Mouse (Mus musculus): ENCODE measurements around the gene Agmat. TPM values are rescaled to one million over a fixed set of nuclear protein-coding genes. Genes with fewer than 3 reads are reported as not detected.

Agmat gene
- polyA plus RNA-seq, 1 experiment from 2014 or later = not detected

DNA sequence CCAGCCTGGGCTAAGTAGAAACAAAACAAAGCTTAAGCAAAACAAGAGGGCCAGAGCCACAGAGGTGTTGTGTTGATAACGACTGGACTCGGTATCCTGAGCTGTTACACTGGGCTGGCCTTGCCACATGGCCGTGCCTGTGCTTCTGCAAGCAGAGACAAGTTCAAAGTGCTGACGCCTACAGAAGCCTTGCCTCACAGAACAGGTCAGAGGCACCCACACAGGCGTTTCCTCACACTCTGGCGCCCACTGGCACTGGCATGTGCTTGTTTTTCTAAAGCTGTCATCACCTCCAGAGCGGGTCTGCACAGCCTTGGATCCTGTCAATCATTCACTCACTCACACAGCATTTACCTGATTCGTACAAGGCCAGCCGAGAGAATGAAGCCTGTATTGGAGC lies 4.6 kb upstream of the Agmat start:
- Histone ChIP-seq H3K9ac (replicated peaks) (no peak overlapping the region), H3K4me2 (replicated peaks) (no peak overlapping the region), H3K9me3 (no peaks in the 10 kb centered on the region), H3K27me3 (no peaks in the 10 kb centered on the region), H3K4me3 (replicated peaks) (no peak overlapping the region), H3K4me1 (replicated peaks) (no peaks in the 10 kb centered on the region), H3K27ac (no peak overlapping the region), H3K36me3 (no peaks in the 10 kb centered on the region)
- WGBS = 77% methylated on average over 9 of the region's 9 CpGs
- no peak for ATAC-seq

DNA sequence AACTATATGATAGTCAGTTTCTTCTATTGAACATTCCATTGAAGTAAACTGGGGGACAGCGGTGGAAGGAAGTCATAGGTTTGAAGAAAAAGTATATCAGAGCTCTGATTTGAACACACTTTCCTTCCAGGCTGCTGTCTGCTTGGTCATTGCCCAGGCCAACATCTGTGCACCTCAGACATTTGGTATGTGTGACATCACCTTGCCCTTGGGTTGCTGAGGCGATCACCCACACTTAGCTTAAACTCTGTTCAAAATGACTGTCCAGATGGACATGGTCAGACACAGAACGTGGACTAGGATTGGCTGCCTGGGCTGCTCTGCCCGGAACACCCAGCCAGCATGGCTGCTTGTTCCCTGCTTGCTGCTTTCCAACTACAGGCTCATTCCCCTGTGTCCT lies 4.1 kb upstream of the Agmat start:
- H3K27me3 ChIP-seq = no peaks in the 10 kb centered on the region
- H3K4me2 ChIP-seq (replicated peaks) = no peak overlapping the region
- no peak for ATAC-seq
- no peak overlapping the region for H3K4me3 ChIP-seq (replicated peaks)
- H3K9ac ChIP-seq (replicated peaks) = no peak overlapping the region
- WGBS = 88% methylated on average over 4 of the region's 4 CpGs
- H3K27ac ChIP-seq = no peak overlapping the region
- H3K36me3 ChIP-seq = no peaks in the 10 kb centered on the region
- H3K4me1 ChIP-seq (replicated peaks) = no peaks in the 10 kb centered on the region
- no peaks in the 10 kb centered on the region for H3K9me3 ChIP-seq

DNA sequence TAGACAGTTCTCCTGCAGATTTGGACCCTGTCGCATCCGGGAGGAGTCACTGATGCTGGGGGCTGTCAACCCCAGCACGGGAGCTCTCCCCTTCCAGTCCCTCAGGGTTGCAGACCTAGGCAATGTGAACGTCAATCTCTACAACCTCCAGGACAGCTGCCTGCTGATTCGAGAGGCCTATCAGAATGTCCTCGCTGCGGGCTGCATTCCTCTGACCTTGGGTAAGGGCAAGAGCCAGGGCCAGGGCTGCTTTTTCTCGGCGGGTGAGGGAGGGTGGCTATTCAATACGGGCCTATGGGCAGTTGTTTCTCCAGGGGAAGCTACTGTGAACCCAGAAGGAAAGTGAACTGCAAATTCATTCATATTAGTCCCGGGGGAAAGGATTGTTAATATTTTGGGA lies 3.1 kb downstream of the Agmat start:
- Histone ChIP-seq H3K4me3 (replicated peaks) (no peak overlapping the region), H3K9me3 (no peaks in the 10 kb centered on the region), H3K27me3 (no peaks in the 10 kb centered on the region), H3K36me3 (no peaks in the 10 kb centered on the region), H3K4me1 (replicated peaks) (no peaks in the 10 kb centered on the region), H3K4me2 (replicated peaks) (no peak overlapping the region), H3K27ac (no peak overlapping the region), H3K9ac (replicated peaks) (no peak overlapping the region)
- no peak for ATAC-seq
- 48% methylated on average over 11 of the region's 11 CpGs for WGBS

DNA sequence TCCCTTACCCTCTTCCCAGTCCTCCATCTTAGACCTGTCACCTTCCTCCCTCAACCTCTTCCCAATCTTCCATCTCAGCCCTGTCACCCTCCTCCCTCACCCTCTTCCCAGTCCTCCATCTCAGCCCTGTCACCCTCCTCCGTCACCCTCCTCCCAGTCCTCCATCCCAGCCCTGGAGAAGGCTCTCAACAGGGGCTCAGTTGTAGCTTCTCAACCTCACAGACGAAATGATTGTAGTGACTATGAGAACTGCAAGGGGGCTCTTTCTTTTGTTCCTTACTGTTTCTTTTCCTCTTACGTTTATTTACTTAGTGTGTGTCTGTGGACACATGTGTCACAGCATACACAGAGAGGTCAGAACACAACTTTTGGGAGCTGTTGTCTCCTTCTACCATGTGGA lies 4.4 kb downstream of the Agmat start:
- no peaks in the 10 kb centered on the region for H3K27me3 ChIP-seq
- H3K27ac ChIP-seq = no peak overlapping the region
- no peaks in the 10 kb centered on the region for H3K9me3 ChIP-seq
- H3K4me3 ChIP-seq (replicated peaks) = no peak overlapping the region
- no peaks in the 10 kb centered on the region for H3K4me1 ChIP-seq (replicated peaks)
- no peaks in the 10 kb centered on the region for H3K36me3 ChIP-seq
- no peak overlapping the region for H3K9ac ChIP-seq (replicated peaks)
- ATAC-seq = no peak
- WGBS = 65% methylated on average over 3 of the region's 3 CpGs
- no peak overlapping the region for H3K4me2 ChIP-seq (replicated peaks)

DNA sequence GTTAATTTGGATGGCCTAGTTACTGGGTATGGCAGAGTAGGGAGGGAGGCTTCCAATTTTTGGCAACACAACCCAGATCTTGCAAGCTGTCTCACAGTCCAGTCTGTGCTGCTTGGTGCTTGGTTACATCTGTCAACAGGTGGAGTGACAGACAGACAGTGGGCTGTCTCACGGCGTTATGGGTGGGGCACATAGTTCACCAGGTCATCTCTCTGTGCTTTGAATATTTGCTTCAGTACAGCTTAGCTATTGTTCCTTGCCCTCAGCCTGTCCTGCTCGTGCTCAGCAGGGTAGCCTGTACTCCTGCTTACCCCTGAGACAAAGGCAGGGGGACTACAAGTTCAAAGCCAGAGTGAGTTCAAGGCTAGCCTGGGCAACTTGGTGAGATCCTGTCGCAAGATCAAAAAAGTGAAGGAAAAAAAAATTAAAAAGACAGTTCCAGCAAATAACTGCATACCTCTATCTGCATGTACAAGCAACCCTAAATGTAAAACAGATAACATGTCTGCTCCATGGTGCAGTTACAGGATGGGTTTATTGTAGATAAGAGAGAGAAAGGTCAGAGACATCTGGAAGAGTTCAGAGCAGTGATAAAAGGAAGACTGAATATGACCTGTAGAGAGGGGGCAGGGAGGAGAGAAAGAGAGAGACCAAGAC lies 5.1 kb downstream of the Agmat start:
- H3K4me2 ChIP-seq (replicated peaks) = no peak overlapping the region
- H3K9me3 ChIP-seq = no peaks in the 10 kb centered on the region
- no peaks in the 10 kb centered on the region for H3K27me3 ChIP-seq
- no peak for ATAC-seq
- no peak overlapping the region for H3K27ac ChIP-seq
- 50% methylated on average over 4 of the region's 4 CpGs for WGBS
- H3K9ac ChIP-seq (replicated peaks) = no peak overlapping the region
- H3K36me3 ChIP-seq = no peaks in the 10 kb centered on the region
- H3K4me1 ChIP-seq (replicated peaks) = no peaks in the 10 kb centered on the region
- H3K4me3 ChIP-seq (replicated peaks) = no peak overlapping the region

DNA sequence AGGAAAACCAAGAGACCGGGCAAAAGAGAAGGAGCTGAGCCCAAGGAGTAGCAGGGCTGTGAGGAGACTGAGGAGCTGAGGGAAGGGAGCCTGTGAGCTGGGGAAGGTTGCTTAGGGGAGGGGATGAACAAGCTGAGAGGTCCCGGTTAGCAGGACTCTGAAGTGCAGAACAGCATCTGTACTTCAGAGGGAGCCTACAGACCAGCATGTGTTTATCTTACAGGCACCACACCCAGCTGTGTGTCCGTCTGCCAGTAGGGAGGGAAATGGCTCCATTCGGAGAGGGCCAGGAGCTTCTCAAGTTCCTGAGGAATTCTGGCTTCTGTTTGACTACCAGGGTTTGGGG lies 5.6 kb downstream of the Agmat start:
- H3K27ac ChIP-seq = no peak overlapping the region
- no peak overlapping the region for H3K4me3 ChIP-seq (replicated peaks)
- H3K4me1 ChIP-seq (replicated peaks) = no peaks in the 10 kb centered on the region
- H3K36me3 ChIP-seq = no peaks in the 10 kb centered on the region
- no peak overlapping the region for H3K4me2 ChIP-seq (replicated peaks)
- no peak overlapping the region for H3K9ac ChIP-seq (replicated peaks)
- no peak for ATAC-seq
- 17% methylated on average over 4 of the region's 4 CpGs for WGBS
- H3K27me3 ChIP-seq = no peaks in the 10 kb centered on the region
- no peaks in the 10 kb centered on the region for H3K9me3 ChIP-seq

DNA sequence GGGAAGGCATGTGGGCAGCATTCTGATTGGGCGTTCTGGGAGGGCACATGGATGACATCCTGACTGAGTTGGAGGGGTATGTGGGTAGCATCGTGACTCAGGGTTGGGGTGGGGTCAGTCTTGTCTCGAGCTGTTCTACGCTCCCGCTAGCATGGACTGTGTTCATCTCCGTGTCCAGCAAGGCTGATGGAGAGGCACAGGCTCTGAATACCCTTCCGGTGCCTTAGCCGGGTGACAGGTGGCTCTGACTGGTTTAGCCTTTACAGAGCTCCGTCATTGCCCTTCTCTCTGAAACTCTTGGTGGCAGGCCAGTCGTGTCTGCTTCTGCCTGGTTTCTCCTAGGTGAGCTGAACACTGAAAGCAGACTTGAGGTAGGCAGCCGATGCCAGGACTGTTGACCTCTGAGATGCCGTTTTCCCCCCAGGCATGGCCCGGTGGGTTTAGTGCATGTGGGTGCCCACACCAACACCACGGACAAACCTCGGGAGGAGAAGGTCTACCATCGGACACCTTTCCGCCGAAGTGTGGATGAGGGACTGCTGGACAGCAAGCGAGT lies 9.0 kb downstream of the Agmat start:
- no peaks in the 10 kb centered on the region for H3K9me3 ChIP-seq
- H3K27ac ChIP-seq = no peak overlapping the region
- 0 out of 2 replicates have a peak, but pooled peaks cover 7% of the 10 kb centered on the region for H3K36me3 ChIP-seq
- no peaks in the 10 kb centered on the region for H3K4me1 ChIP-seq (replicated peaks)
- no peak overlapping the region for H3K4me2 ChIP-seq (replicated peaks)
- ATAC-seq = no peak
- no peak overlapping the region for H3K4me3 ChIP-seq (replicated peaks)
- no peaks in the 10 kb centered on the region for H3K27me3 ChIP-seq
- H3K9ac ChIP-seq (replicated peaks) = no peak overlapping the region
- WGBS = 93% methylated on average over 19 of the region's 19 CpGs

DNA sequence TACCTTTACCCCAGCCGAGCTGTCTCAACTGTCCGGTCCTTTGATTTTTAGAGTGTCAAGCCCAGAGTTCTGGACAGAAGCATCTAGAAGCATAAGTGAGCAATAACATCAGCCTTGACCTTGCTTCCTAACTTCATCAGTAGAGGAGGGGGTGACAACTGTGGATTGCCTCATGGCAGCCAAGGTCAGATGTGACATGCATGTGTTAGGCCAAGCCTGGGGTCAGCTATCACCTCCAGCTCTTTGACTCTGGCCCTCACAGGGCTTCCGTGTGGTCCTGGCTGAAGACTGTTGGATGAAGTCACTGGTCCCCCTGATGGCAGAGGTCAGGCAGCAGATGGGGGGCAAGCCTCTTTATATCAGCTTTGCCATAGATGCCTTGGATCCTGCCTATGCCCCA lies 10.7 kb downstream of the Agmat start:
- 90% methylated on average over 3 of the region's 3 CpGs for WGBS
- peaks cover 21% of the 10 kb centered on the region for H3K36me3 ChIP-seq

DNA sequence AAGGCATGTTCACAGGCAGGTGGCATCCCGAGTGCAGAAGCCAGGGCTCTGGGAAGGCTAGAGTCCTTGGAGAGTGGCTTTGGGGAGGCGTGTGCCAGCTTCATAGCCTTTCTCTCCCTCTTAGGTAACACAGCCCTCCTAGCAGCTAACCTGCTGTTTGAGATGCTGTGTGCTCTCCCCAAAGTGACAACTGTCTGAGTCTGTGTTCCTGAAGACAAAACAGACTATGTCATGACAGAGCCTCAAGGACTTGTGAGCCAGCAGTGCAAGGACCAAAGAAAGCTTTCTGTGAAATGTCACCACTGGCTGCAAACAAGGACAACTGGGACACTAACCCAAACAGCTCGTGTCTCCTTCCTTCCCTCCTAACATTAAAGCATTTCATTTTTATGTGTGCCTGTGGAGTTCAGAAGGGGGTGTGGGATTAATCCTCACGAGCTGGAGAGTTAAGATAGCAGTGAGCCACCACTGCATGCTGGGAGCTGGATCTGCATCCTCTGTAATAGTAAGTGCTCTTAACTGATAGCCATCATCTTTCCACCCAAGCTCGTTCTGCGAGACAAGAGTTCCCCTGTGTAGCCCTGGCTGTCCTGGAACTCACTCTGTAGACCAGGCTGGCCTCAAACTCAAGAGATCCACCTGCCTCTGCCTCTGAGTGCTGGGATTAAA lies 12.5 kb downstream of the Agmat start:
- peaks cover 39% of the 10 kb centered on the region for H3K36me3 ChIP-seq
- ATAC-seq = no peak
- H3K4me1 ChIP-seq (replicated peaks) = no peaks in the 10 kb centered on the region
- 66% methylated on average over 6 of the region's 6 CpGs for WGBS
- H3K27ac ChIP-seq = no peak overlapping the region
- no peaks in the 10 kb centered on the region for H3K9me3 ChIP-seq
- no peak overlapping the region for H3K9ac ChIP-seq (replicated peaks)
- no peak overlapping the region for H3K4me2 ChIP-seq (replicated peaks)
- no peaks in the 10 kb centered on the region for H3K27me3 ChIP-seq
- no peak overlapping the region for H3K4me3 ChIP-seq (replicated peaks)

More for the DNA sequence above, 10.7 kb downstream of the Agmat start:
- Histone ChIP-seq H3K4me3 (replicated peaks) (no peak overlapping the region), H3K4me2 (replicated peaks) (no peak overlapping the region), H3K27ac (no peak overlapping the region), H3K9ac (replicated peaks) (no peak overlapping the region), H3K9me3 (no peaks in the 10 kb centered on the region), H3K27me3 (no peaks in the 10 kb centered on the region), H3K4me1 (replicated peaks) (no peaks in the 10 kb centered on the region)
- no peak for ATAC-seq

DNA sequence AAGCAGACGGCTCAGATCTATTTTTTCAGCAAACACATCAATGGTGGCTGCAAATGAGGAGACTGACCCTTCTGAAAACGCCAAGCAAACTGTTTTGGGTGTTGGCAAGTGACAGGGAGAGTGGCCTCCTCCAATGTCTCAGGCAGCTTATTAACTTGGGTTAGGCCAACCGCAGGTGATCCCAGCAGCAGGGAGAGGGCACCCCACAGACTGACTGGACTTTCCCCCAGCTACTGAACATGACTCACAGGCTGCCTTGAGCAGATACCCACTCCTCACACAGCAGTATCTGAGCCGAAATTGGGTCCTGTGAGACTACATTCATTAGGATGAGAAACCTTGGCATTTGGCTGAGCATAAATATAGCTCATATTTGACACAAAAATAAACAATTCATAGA lies 14.5 kb downstream of the Agmat start:
- Histone ChIP-seq H3K9me3 (no peaks in the 10 kb centered on the region), H3K4me3 (replicated peaks) (no peak overlapping the region), H3K4me2 (replicated peaks) (no peak overlapping the region), H3K27me3 (no peaks in the 10 kb centered on the region), H3K4me1 (replicated peaks) (no peaks in the 10 kb centered on the region), H3K9ac (replicated peaks) (no peak overlapping the region), H3K27ac (no peak overlapping the region), H3K36me3 (peaks cover 54% of the 10 kb centered on the region)
- no peak for ATAC-seq
- WGBS = 91% methylated on average over 4 of the region's 4 CpGs

DNA sequence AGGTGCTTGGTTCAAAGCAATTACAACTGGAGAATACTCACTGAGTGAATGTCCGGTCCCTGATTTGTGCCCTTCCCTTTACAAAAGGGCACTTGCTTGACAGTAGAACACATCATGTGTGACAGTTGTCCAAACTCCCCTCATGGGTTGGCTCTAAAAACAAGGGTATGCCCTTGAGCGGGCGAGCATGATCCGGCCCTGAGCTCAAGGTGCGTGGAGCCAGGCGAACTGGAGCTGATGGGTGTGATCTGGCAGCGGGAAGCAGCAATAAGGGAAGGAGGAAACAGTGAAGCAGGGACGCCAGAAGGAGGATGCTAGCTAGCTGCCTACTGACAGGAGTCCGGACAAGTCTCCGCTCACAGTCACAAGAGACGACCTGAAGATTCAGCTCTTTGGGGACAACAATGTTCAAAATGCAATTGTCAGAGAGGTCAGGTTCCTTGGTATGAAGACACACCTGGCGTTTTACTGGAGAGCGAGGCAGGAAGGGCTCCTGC lies 15.7 kb downstream of the Agmat start:
- H3K4me1 ChIP-seq (replicated peaks) = 0 out of 2 replicates have a peak, but pooled peaks cover 4% of the 10 kb centered on the region
- no peak overlapping the region for H3K4me2 ChIP-seq (replicated peaks)
- no peaks in the 10 kb centered on the region for H3K27me3 ChIP-seq
- no peak for ATAC-seq
- no peak overlapping the region for H3K4me3 ChIP-seq (replicated peaks)
- no peak overlapping the region for H3K27ac ChIP-seq
- peaks cover 66% of the 10 kb centered on the region for H3K36me3 ChIP-seq
- WGBS = 97% methylated on average over 13 of the region's 13 CpGs
- no peaks in the 10 kb centered on the region for H3K9me3 ChIP-seq
- no peak overlapping the region for H3K9ac ChIP-seq (replicated peaks)

DNA sequence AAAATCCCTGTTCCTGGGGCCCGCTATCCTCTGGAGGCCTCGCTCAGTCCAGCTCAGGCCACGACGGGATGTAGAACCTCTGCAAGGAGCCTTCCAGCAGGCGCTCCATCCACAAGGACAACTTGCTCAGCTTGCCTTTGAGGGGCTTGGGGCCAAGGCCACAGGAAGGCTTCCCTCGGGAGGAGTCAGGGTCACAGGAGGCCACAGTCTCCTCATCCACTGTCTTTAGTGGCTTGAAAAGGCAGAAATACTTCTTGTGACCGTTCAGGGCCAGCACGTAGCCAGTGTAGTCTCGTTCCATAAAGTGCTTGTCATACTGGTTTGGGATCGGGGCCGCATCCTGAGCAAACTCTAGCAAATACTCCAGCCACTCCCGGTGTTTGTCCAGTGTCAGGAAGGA lies 17.0 kb downstream of the Agmat start:
- peaks cover 75% of the 10 kb centered on the region for H3K36me3 ChIP-seq
- H3K9me3 ChIP-seq = no peaks in the 10 kb centered on the region
- no peaks in the 10 kb centered on the region for H3K27me3 ChIP-seq
- H3K27ac ChIP-seq = no peak overlapping the region
- H3K9ac ChIP-seq (replicated peaks) = no peak overlapping the region
- no peak overlapping the region for H3K4me2 ChIP-seq (replicated peaks)
- WGBS = 93% methylated on average over 12 of the region's 12 CpGs
- H3K4me1 ChIP-seq (replicated peaks) = 0 out of 2 replicates have a peak, but pooled peaks cover 4% of the 10 kb centered on the region
- H3K4me3 ChIP-seq (replicated peaks) = no peak overlapping the region
- no peak for ATAC-seq

All from midbrain, embryonic 13.5 days (tissue).